Mouse (Mus musculus): ENCODE results near the gene BC030867.

- TF ChIP-seq CTCF (IDR thresholded peaks at IDR 0.05; ENCODE audit: extremely low read depth, insufficient read depth, low read length) (no peak), POLR2A (IDR thresholded peaks at IDR 0.05; ENCODE audit: extremely low read depth, insufficient read depth, low read length) (no peak)
These were observed 65.6 kb downstream of the BC030867 start for GRCm38 (mm10) chr11:102314321-102314720.
